Mouse (Mus musculus) right cerebral cortex, adult 2 months (tissue): ENCODE results near the gene Olfr315.
"Not testable (repeated sequence)": the region's sequence is repeated elsewhere in the genome, so short reads cannot be mapped to it uniquely, and the experiment has no call there.

Source experiments
- DNase-seq, 2 experiments: peaks; one replicate each; pipeline ENCODE4 v3.0.0; 2021 to 2022; ENCODE audit warnings: low spot score in 2 of 2

Olfr315 gene

DNA sequence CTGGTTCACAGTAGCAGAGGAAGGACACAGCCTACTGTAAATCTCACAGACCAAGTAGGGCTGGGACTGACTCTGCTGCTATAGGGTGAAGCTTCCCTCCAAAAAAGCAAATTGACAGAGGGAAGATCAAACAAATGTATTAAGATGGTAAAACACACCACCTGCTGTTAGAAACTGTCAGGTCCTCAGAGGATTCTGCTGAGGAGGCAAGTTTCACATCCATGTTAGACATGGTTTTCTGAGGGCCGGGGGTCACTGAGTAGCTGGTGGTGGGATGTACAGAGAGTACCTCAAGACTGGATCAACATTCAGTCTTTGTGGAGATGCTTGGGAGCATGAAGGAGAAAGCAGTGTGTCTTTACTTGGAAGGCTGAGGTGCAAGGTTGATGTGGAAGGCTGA is 42.7 kb downstream of the Olfr315 start:
- DNase-seq = no peak

DNA sequence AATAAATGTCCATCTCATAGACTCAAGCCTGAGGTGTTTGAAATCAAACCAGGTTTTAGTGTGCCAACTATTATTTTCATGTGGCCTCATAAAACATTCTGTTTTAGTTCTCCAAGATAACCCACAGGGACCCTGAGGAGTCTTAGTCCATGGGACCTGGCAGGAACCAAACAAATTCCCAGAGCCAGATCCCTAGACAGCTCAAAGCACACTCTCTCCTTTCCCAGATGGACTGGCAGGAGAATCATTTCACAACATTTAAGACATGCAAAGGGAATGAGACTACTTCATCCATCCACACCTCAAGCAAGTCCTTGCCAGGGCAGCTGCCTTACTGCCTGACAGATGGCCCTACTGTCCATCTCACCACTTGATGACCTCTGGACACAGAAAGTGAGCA is 55.9 kb downstream of the Olfr315 start, which contains the start of gene Olfr312:
Olfr312 (plus strand) TSS at position 301 of the 400 bp plus-strand sequence.
- not testable (repeated sequence) for DNase-seq

DNA sequence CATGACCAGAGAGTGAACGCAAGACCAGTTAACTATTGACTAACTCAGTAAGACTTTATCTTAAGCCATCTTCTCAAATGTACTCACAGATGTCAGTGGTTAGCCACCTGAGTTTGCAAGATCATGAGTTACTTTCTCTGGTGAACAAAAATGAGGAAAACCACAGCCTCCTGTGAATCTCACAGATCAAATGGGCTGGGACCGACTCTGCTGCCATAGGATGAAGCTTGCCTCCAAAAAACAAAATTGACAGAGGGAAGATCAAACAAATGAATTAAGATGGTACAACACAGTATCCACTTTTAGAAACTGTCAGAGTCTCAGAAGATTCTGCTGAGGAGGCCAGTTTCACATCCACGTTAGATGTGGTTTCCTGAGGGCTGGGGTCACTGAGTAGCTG is 56.8 kb downstream of the Olfr315 start:
- DNase-seq = no peak
